Mouse (Mus musculus) hindbrain, postnatal 0 days (tissue): ENCODE results near the gene Ercc8. TPM values are rescaled to one million over a fixed set of nuclear protein-coding genes. Genes with fewer than 3 reads are reported as not detected.
A peak's percentile ranks its signal among the peaks of the same experiment; 100 is the strongest.

Source experiments
- ATAC-seq: fragments of 200-750 bp; cut with Nextera tagmentation; 2 replicates; pipeline ENCODE4 v1.8.0; 2017; ENCODE audit warnings: mild to moderate bottlenecking, moderate TSS enrichment, moderate library complexity
- DNase-seq: peaks from one replicate; pipeline ENCODE4 v3.0.0-alpha.2; 2015; ENCODE audit warnings: low spot score
- H3K27ac ChIP-seq: fragments of 300-500 bp; sonication (generic); 2 replicates; pipeline ENCODE4 v1.5.1; 2014; ENCODE audit warnings: mild to moderate bottlenecking
- H3K27me3 ChIP-seq: fragments of 300-500 bp; sonication (generic); 2 replicates; pipeline ENCODE4 v1.6.1; 2014; ENCODE audit warnings: low read length, mixed read lengths; ENCODE audit not compliant: insufficient read depth
- H3K36me3 ChIP-seq: fragments of 300-500 bp; sonication (generic); 2 replicates; pipeline ENCODE4 v1.6.1; 2014; ENCODE audit warnings: low read length, mixed read lengths; ENCODE audit not compliant: insufficient read depth
- H3K4me1 ChIP-seq: fragments of 300-500 bp; sonication (generic); 2 replicates; pipeline ENCODE4 v1.6.1; 2014; ENCODE audit warnings: antibody characterized with exemption, low read length, mixed read lengths; ENCODE audit not compliant: insufficient read depth
- H3K4me2 ChIP-seq: fragments of 300-500 bp; sonication (generic); 2 replicates; pipeline ENCODE4 v1.6.1; 2014; ENCODE audit warnings: low read depth, mild to moderate bottlenecking, low read length, moderate library complexity, mixed read lengths
- H3K4me3 ChIP-seq: fragments of 300-500 bp; sonication (generic); 2 replicates; pipeline ENCODE4 v1.5.1; 2014; ENCODE audit warnings: low read length
- H3K9ac ChIP-seq: fragments of 300-500 bp; sonication (generic); replicated peaks from 2 replicates; pipeline ENCODE4 v1.6.1; 2014; ENCODE audit warnings: mild to moderate bottlenecking, low read length, moderate library complexity, mixed read lengths
- H3K9me3 ChIP-seq: fragments of 300-500 bp; sonication (generic); 2 replicates; pipeline ENCODE4 v1.6.1; 2016; ENCODE audit warnings: low read length, mixed read lengths
- CTCF ChIP-seq: IDR thresholded peaks from 2 replicates; pipeline ENCODE4 v1.5.1; 2016; ENCODE audit warnings: antibody characterized with exemption, control low read depth, low read depth
- WGBS: fragments of 180-500 bp; shearing (Covaris S2); extraction: QIAGEN DNeasy Blood & Tissue Kit; methylation state at CpG from one replicate; pipeline ENCODE4 v1.1.7; 2014; 5-methylcytosine and 5-hydroxymethylcytosine counted together
- polyA plus RNA-seq: library from polyadenylated mRNA; unstranded; fragments of >200 nt; fragmentation: Nextera tagmentation; extraction: Ambion mirVana; gene quantifications from 2 replicates; pipeline ENCODE4 v1.2.1, GENCODE M21; 2015
- total RNA-seq: library from RNA; depleted of rRNA; stranded (reverse); fragments of >200 nt; gene quantifications from 2 replicates; pipeline ENCODE4 v1.2.3, GENCODE M21; 2014

Gene Ercc8
- total and polyA plus RNA-seq, 2 experiments from 2014 or later = 28.3 to 32.9 TPM

DNA sequence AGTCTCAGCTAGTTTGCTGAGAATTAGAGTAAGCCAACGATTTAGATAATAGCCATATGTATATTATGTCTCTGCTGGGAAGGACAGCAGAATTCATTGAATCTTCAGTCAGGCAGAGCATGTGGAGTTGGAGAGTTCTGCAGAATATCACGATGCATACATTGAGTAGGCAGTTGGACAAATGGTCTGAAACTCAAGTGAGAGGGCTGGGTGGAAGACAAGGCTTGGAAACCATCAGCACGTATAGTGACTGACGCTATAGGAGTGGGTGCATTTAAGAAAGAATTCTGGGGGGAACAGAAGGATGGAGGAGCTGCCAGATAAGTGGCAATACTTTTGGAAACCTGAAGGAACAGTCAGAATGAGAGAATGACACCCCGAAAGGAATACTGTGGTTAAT is 27.8 kb upstream of the Ercc8 start:
- no peak overlapping the region for H3K4me2 ChIP-seq
- ATAC-seq (no peak), DNase-seq (no peak)
- no peaks in the 10 kb centered on the region for H3K9me3 ChIP-seq
- H3K36me3 ChIP-seq = no peaks in the 10 kb centered on the region
- no peak overlapping the region for H3K9ac ChIP-seq
- 89% methylated on average over 5 of the region's 5 CpGs for WGBS
- H3K4me3 ChIP-seq = no peak overlapping the region
- TF ChIP-seq CTCF = no peak
- H3K4me1 ChIP-seq = no peaks in the 10 kb centered on the region
- H3K27me3 ChIP-seq = no peaks in the 10 kb centered on the region
- no peak overlapping the region for H3K27ac ChIP-seq

DNA sequence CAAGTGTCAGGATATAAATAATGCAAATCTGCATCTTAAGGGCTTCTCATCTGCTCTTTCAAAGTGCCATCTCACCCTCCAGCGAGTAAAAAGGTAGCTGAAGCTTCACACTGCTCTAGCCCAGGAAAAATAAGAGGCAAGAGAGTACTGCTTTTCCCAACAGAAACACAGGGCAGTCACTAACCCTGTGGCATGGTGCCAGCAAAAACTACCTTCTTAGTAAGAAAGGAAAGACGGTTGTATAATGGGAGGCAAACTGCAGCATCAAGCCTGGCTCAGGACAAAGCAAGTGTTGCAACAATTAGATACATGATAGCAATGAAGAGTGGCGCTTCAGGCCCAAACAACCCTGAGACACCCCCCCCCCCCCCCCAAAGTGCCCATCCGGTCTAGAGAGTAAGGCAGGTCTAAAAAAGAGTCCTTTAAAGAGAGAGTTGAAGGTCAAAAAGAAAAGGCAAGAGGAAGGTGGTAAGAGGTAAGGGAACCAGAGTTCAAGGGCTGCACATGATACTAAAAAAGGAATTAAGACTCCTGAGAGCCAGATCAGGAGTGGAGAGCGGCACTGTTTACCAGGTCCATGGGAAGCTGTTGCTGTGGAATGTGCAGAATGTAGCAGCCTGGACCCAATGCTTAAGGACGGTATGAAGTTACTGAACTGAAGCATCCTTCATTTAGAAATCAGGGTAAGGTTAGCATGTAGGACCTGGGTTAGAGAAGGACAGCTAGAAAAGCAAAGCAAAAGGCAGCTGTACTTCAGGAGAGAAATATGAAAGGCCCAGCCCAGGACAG is 26.3 kb upstream of the Ercc8 start:
- TF ChIP-seq CTCF = no peak
- ATAC-seq (no peak), DNase-seq (no peak)
- no peak overlapping the region for H3K4me2 ChIP-seq
- no peaks in the 10 kb centered on the region for H3K36me3 ChIP-seq
- H3K4me3 ChIP-seq = no peak overlapping the region
- no peaks in the 10 kb centered on the region for H3K4me1 ChIP-seq
- no peaks in the 10 kb centered on the region for H3K27me3 ChIP-seq
- no peak overlapping the region for H3K27ac ChIP-seq
- H3K9me3 ChIP-seq = no peaks in the 10 kb centered on the region
- 68% methylated on average over 6 of the region's 6 CpGs for WGBS
- H3K9ac ChIP-seq = no peak overlapping the region

DNA sequence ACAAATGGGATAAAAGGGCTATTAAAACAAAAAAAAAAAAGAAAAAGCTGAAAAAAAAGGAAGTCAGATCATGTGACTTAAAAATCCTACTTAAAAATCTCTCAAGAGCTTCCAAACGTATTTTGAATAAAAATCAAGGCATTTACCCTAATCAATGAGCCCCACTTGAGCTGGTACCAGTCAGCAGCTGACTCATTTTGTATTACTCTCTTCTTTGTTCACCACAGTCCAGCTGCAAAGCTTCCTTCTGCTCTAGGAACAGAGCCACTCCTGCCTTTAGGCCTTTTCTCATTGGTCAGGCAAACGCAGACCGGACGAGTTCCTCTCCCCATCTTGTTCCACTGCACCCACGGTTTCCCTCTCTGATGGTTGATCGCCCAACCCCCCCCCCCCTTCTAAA is 22.9 kb upstream of the Ercc8 start:
- no peak overlapping the region for H3K4me2 ChIP-seq
- no peak for TF ChIP-seq CTCF
- DNase-seq (no peak), ATAC-seq (no peak)
- no peak overlapping the region for H3K27ac ChIP-seq
- H3K9me3 ChIP-seq = no peaks in the 10 kb centered on the region
- H3K4me3 ChIP-seq = no peak overlapping the region
- H3K4me1 ChIP-seq = no peaks in the 10 kb centered on the region
- H3K9ac ChIP-seq = no peak overlapping the region
- H3K27me3 ChIP-seq = no peaks in the 10 kb centered on the region
- no peaks in the 10 kb centered on the region for H3K36me3 ChIP-seq
- WGBS = 89% methylated on average over 6 of the region's 6 CpGs

DNA sequence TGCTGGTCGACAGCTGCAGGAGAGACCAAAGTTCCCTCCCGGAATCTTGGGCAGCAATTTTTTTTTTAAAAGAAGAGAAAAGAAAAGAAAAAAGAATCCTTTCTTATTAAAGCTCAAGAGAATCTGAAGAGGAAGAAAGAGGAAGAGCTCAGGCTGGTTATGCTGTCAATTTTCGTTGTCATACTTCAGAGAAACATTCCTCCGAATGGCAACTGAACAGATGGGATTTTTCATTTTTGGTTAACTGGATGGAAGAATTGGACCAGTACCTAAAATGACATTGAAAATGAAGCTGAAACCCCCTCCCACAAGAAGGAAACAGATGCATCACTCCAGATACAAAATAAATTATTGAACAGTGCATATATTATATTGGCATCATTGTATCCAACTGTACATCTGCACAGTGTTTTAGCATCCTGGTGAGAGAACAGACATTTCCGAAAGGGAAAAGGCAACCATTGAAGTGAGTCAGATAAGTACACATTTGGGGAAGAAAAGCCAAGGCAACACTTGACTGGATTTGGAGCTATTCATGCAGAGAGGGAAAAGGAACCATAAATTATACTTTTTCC is 20.0 kb upstream of the Ercc8 start:
- TF ChIP-seq CTCF = no peak
- WGBS = 74% methylated on average over 5 of the region's 5 CpGs
- ATAC-seq (no peak), DNase-seq (no peak)
- Histone ChIP-seq H3K4me1 (no peaks in the 10 kb centered on the region), H3K9me3 (no peaks in the 10 kb centered on the region), H3K27me3 (no peaks in the 10 kb centered on the region), H3K4me2 (no peak overlapping the region), H3K9ac (no peak overlapping the region), H3K4me3 (no peak overlapping the region), H3K36me3 (no peaks in the 10 kb centered on the region), H3K27ac (no peak overlapping the region)

DNA sequence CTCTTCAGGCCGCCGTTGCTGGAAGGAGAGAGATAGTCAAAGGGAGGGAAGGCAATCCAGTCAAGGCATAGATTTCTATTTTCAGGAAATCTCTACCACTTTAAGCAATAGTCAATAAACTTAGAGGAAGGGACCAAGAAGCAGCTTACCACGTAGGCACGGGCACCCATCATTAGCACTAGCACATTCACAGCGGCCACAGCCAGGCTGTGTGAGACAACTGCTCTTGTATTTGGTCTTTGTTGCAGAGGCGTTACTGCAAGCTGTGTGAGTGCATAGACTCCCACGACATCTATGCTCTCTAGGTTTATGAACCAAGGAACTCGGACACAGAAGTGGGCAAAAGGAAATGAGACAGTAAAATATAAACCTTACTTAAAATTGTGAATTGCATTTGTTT is 14.4 kb upstream of the Ercc8 start:
- H3K4me2 ChIP-seq = no peak overlapping the region
- no peak for DNase-seq
- no peak for ATAC-seq
- no peaks in the 10 kb centered on the region for H3K9me3 ChIP-seq
- no peaks in the 10 kb centered on the region for H3K27me3 ChIP-seq
- TF ChIP-seq CTCF = no peak
- no peak overlapping the region for H3K27ac ChIP-seq
- no peaks in the 10 kb centered on the region for H3K36me3 ChIP-seq
- H3K4me1 ChIP-seq = no peaks in the 10 kb centered on the region
- no peak overlapping the region for H3K4me3 ChIP-seq
- H3K9ac ChIP-seq = no peak overlapping the region
- 93% methylated on average over 8 of the region's 8 CpGs for WGBS

DNA sequence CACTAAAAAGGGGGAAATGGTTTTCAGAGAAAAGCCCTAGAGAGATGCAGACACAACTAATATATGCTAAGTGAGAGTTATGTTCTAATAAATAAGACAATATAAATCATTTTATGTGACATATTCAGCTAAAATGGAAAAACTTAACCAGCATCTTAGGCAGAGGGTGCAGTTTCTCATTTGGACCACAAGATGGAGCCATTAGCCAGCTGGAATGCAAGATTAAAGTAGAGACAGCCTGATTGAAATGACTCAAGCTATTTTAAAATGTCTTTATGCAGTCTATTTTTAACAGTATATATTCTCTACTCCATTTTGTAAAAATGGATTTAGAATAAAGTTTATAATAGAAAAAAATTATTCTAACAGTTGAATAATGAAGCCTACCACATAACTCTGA is 6.7 kb upstream of the Ercc8 start:
- ATAC-seq (no peak), DNase-seq (peak; percentile 62)
- no peaks in the 10 kb centered on the region for H3K36me3 ChIP-seq
- no peaks in the 10 kb centered on the region for H3K9me3 ChIP-seq
- H3K27ac ChIP-seq = no peak overlapping the region
- peak; percentile 85 for TF ChIP-seq CTCF
- no peak overlapping the region for H3K4me3 ChIP-seq
- H3K9ac ChIP-seq = no peak overlapping the region
- H3K4me2 ChIP-seq = no peak overlapping the region
- no peaks in the 10 kb centered on the region for H3K27me3 ChIP-seq
- no peaks in the 10 kb centered on the region for H3K4me1 ChIP-seq
